Mouse (Mus musculus): ENCODE data around the gene Ryk. TPM values are rescaled to one million over a fixed set of nuclear protein-coding genes. Genes with fewer than 3 reads are reported as not detected.

Gene Ryk
- polyA plus RNA-seq, 1 experiment from 2014 or later = 7.1 TPM

DNA sequence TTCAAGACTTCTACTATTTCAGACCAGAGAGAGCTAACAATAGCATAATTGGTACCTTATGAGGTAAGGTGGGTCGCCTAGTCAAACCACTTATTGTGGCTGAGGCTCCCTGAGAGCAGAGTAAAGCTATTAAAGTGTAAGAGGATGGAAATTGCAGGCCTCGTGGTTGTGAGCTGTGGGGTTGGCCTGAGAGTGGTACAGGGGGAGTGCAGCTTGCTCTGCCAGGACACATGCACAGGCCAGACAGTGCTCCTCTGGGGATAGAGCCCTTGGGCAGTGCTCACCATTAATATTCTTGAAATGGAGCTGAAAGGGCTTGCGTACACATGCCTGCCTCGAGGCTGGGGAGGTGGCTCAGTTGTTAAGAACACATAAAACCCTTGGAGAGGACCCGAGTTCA lies 23.6 kb downstream of the Ryk start:
- no peak for DNase-seq (ENCODE audit: low spot score)

DNA sequence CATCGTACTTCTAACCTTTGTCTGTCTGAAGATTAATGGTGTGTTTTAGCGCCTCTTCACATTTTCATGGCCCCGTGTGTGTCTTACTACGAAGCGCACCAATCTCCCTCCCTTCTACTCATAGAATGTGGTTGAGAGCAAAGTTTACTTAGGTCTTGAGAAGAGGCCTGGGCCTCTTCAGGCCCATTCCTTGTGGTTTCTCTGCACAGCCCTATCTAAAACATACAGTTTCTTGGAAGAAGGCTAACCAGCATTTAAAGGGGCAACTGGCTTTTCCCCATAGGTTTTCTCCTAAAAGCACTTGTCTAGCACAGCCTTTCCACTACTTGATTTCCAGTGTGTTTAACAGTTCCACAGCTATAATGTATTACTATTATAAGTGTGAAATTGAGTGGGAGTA lies 24.7 kb downstream of the Ryk start:
- DNase-seq (ENCODE audit: low spot score) = no peak

DNA sequence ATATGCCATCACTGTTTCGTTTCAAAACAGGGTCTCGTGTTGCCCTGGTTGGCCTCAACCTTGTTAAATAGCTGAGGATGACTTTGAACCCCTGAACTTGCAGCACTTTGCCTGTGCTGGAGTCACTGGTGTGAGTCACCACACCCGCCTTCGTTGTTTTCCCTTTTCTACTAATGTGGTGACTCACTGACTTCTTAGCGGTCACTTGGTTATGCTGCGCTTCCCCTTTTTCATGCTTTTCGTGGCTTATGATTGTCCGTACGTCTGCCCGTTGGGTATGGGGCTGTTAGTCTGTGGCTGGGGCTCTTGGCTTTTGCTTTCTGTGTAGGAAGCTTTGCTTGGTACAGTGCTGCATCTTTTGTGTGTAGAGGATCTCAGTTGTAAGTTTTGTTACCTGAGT lies 25.2 kb downstream of the Ryk start:
- DNase-seq (ENCODE audit: low spot score) = no peak

DNA sequence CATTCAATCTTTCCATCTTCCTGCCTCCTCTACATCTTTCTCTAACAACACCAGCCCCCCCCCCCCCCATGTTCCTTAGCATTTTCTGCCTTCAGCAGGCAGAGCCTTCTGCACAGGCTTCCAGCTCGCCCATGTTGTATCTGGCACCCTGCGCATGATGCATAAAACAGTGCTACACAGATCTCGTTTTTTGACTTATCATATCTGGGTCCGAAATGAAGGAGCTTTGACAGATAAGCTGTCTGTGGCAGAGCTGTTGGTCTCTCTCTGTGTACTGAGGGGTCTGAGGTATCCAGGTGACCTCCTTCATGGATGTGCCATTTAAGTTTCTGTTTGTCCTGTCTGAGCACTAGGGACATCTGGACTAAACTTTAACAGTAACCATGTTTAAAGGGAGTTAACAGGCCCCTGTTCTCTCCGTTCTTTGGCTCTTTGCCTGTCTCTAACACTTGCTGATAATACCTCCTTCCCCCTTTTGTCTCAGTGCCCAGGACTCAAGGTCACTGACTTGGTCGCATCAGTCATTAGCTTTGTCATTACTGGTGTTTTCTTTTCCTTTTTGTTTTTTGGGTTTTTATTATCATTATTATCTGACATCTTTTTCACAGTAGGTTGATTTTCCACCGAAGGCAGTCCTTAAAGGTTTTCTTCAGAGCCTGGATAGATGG lies 26.2 kb downstream of the Ryk start:
- DNase-seq (ENCODE audit: low spot score) = no peak

DNA sequence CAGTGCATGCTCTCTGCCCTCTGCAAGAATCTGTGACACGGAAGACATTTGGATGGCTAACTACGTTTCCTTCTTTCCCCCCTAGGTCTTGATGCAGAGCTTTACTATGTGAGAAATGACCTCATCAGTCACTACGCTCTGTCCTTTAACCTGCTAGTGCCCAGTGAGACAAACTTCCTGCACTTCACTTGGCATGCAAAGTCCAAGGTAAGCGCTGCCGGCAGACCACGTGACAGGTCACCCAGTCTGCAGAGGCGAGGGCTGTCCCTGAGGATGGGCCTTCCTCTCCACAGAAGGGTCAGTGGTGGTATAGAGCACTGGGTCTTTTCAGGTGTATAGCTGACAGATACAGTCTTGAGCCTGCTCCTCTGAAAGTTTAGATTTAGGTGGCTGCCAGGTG lies 27.1 kb downstream of the Ryk start:
- DNase-seq (ENCODE audit: low spot score) = no peak

DNA sequence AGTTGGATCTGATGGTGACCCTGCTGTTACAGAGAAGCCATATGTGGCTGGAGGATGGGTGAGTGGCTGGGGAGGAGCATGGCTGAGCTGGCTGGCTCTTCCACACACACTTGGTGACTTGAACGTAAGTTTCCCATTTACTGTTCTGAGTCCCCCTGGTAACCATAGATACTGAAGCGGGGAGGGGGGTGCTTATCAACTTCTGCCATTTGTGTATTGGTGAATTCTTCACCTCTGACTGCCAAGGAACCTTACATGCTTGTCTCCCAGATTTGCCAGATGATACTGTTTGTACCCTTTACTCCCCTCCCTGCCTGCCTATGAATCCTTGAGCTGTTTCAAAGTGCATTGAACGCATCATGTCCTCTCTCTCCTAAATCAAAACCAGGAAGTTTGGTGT lies 27.5 kb downstream of the Ryk start:
- no peak for DNase-seq (ENCODE audit: low spot score)

DNA sequence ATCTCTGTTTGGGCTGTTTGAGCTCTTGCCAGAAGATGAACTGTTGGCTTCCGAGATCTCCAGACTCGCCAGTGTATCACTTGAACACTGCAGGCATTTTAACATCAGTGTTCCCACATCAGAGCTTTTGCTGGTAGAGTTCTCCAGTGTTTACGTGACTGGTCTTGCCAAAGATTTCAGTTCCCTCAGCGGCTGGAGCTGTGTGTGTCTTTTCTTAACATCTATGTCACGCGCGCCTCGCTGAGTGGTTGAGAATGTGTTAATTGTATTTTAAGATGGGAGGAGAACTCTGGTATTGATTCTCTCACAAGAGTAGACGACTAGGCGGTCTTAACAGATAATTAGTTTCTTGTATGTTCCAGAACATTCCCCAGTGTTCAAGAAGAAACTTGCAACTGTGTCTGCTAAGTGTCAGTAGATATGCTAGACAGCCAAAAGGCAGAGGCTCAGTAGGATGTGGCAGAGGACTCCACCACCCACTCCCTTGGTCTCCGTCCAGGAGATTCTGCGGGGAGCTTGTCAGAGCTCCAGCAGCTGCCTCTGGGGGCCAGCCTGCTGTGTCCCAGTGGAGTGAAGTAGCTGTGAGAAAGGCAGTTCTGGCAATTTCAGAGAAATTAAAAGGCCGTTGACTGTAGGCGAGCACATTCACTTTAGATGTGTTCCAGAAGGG lies 29.3 kb downstream of the Ryk start:
- no peak for DNase-seq (ENCODE audit: low spot score)

DNA sequence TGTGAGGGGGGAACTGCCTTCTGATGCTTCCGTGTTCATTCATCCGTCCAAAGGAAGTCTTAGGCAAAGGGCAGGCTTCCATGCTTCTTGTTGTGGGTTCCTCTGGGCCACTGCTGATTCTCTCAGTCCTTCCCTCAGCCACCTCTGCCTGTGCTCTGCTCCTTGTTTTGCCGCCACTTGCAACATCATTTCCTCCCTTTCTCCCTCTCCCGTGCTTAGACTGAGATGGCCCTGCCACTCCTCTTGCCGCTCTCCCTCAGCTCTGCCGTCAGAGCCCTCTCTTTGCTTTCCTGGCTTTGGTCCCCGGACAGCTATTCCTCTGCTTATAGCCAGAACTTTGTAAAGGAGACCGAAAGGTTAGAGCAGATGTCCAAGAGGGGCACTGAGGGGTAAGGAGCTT lies 30.2 kb downstream of the Ryk start:
- no peak for DNase-seq (ENCODE audit: low spot score)

DNA sequence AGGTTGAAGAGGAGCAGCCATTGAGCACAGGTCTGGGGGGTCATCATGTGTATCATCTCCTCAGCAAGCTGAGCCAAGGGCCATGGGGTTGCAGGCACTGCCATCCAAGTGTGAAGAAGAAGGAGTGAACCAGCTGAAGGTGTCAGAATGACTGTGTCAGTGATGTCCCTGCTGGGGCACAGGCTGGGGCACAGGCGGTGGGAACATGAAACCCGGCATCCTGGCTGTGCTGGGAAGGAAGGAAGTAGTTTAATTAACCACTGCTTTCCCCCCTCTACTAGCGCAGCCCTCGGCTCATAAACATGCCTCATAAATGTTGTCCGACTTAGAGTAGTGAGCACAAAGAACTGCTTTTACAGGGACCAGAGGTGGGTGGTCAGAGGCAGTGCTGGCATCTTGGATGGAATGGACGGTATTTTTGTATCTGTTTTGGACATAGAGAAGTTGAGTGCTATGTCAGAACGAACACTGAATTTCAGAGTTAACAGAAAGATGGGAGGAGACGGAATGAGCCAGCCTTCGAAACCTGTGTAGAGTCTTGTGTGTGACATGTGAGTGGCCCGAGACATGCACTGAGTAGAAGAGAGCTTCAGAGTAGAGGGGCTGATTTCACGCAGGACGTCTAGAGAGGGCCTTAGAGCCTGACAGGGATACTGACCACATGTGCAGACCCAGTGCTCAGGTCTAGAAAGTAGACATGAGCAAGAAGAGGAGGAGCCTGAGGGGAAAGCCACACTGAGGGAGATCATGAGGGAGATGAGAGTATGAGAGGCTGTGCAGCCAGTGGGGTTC lies 31.4 kb downstream of the Ryk start:
- no peak for DNase-seq (ENCODE audit: low spot score)

DNA sequence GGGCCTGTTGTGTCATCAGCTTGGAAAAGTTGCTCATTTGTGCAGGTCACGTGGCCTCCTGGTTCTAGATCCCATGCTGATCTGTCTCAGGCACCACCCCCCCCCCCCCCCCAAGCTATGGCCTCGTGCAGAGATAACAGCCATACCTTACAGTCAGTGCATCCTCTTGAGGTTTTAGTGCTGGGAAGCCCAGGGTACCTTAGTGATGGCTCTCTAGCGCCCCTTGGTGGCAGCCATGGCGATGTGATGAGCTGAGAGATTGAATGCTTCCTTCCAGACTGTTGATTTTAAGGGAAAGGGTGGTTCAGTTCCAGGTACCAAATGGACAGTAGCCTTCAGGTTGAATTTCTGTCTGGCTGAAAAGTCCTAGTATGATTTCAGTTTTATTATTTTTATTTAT lies 32.2 kb downstream of the Ryk start:
- peak; percentile 49 for DNase-seq (ENCODE audit: low spot score)

DNA sequence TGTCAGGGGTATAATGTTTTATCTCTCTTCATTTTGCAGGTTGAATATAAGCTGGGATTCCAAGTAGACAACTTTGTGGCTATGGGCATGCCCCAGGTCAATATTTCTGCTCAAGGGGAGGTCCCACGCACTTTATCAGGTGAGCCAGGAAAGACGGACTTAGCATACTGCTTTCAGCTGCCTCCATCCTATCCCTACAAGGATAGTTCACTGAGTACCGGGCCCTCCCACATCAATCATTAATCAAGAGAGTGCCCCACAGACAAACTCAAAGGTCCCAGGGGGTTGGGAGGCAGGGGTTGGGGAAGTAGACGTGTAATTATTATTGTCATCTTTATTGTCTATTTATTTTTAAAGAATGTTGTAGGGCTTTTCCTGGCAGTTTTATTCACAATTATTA lies 32.8 kb downstream of the Ryk start:
- no peak for DNase-seq (ENCODE audit: low spot score)

DNA sequence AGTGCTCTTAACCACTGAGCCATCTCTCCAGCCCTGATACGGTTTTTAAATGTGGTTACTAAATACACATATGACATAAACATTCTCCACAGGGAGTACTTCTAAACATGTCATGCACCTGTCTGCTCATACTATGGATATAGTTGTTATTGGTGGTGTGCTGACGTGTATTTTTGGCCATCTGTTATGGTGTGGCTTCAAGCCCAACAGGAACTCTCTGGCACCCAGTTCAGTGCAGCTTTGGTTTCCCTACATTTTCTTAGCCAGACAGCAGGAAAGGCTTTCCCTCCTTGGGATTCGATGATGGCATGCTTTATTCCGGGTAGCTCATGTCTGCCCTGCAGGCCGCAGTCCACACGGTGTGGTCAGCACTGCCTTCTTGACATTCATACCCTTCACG lies 33.7 kb downstream of the Ryk start:
- no peak for DNase-seq (ENCODE audit: low spot score)

DNA sequence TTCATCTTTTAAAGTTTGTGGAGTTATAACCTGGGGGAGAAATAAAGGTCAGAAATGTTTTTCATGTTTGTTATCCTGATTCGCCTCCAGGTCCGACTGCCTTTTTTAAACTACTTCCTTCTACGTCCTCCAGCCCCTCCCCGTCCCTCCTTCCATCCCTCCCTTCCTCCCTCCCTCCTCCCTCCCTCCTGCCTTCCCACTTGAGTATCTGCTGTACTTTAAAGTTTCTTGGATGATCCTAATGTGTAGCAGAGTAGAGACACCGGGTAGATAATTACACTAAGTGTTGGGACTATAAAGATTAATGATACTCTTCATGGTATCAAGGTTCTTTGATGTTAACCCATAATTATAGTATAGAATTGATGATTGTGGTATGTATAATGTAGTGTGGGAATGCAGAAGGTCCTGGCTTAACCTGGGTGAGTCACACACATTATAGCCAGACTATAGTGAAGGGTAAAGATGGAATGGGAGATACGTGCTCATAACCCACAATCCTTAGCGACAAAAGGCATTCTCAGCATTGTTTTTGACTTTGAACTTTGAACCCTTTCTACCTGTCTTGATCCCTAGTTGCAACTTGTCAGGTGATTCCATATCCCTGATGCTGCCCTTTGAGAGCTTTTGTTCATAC lies 41.5 kb downstream of the Ryk start:
- no peak for DNase-seq (ENCODE audit: low spot score)

DNA sequence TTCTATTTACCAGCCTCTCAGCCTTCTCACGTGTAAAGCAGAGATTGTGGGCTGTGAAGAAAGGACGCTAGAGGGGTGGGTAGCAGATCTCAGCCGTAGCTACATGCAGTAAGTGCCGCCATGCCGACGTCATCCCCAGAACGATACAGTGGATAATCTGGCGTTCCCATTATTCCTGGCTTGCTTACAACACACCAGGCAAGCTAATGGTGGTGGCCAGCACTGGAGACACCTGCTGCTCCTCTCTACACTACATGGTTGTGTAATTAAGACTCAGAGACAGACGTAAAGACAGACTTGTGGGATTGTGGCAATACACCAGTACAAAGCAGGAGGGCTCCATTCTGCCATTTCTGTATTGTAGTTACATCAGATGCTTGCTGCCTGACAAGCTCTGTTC lies 43.2 kb downstream of the Ryk start:
- DNase-seq (ENCODE audit: low spot score) = no peak

DNA sequence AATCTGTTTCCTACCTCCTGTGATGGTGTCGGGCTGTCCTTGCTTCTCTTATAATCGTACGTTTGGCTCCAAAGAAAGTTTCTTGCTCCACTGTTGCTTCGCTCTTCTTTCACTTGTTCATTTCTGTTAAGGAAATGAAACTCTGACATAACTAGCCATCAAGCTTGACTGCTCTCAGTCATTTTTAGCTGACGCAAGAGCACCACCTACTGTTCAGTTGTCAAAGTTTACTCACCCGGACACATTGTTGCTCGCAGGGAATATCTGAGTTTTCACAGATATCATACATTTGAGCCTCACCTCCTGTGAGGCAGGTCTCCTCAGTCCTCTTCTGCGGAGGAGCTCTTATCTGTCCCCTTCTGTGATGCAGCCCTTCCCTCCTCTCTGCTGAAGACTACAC lies 44.8 kb downstream of the Ryk start:
- DNase-seq (ENCODE audit: low spot score) = peak; percentile 60

DNA sequence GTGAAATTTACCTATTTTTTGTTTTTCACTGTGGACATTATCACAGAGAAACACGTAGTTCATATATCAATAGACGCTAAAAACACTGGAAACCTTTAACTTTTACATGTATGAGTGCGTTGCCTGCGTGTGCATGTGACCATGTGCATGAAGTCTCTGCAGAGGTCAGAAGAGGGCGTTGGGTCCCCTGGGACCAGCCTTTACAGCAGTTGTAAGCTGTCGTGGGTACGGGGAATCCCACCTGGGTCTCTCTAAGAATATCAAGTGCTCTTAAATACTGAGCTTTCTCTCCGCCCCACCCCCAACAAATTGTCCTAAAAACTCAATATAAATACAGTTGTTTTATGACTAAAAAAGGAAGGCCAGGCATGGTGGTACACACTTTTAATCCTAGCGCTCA lies 50.0 kb downstream of the Ryk start:
- no peak for DNase-seq (ENCODE audit: low spot score)

DNA sequence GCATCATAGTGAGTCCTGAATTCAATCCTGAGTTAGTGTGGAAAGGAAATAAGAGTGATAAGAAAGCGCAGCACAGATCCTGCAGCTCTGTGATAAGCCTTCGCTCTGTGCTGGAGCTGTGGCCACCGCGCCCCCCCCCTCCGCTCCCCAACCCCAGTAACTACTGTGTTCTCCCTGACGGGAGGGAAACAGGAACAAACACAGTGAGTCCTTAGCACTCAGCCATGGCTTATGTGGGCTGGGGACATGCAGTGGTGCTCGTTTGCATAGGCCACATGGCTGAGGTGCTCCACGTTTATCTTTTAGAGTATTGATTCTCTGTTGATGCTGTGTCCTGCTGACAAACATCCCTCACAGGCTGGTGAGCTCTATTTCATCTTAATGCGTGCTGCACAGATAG lies 55.4 kb downstream of the Ryk start:
- no peak for DNase-seq (ENCODE audit: low spot score)

DNA sequence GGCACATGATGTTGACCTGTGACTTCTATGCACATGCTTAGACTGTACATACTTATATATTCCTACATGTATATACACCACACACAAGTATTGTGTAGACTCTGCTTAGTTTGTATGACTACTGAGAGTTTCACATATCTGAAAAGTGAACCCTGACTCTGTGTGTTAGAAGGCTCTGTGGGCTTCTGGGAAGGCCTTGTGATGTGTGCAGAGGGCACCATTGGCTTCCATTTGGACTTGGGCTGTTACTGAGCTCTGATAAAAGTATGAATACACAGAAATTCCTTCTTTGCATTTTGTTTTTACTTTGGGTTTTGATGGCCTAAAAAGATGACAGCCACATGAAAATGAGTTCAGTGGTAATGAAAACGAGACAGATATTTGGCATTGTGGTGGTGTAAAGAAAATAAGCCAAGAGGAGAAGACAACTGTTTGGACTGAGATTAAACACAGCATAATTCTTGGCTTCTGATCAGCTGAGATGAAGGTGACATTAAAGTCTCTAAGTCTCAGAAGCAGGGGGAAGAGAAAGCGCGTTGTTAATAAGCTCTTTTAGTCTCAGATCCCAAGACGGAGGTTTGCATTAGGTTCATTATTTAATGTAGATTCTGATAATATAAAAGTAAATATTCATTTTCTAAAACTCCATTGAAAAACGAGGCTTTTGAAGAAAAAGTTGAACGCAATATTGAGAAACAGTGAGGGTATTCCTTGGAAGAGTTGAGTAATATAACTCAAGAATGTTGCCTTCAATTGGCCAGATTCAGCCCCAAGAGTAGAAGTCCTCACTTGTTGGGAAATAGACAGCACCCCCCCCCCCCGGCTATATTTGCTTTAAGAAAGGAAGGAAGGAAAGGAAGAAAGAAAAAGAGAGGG lies 58.0 kb downstream of the Ryk start:
- DNase-seq (ENCODE audit: low spot score) = no peak

DNA sequence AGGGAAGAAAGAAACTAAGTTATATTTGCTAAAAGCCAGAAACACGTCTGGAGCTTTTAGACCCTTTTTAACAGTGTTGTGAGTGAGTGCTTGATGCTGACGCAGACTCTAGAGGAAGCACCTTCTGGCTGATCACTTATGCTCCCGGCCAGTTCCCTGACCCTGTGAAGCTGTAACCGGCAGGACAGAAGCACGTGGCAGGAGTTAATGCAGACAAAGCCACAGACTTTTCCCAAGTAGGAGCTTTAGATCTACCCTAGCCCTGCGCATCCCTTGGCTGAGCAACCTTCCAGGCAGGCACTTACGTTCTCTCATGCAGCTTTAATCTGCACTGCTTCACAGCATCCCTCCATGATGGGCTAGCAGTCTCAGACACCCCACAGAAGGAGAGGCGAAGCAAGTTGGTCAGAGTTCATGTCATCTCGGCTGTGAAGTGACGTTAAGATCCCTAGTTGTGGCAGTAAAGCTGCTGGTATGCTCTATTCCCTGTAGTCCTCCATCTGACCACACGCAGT lies 58.7 kb downstream of the Ryk start:
- DNase-seq (ENCODE audit: low spot score) = no peak

DNA sequence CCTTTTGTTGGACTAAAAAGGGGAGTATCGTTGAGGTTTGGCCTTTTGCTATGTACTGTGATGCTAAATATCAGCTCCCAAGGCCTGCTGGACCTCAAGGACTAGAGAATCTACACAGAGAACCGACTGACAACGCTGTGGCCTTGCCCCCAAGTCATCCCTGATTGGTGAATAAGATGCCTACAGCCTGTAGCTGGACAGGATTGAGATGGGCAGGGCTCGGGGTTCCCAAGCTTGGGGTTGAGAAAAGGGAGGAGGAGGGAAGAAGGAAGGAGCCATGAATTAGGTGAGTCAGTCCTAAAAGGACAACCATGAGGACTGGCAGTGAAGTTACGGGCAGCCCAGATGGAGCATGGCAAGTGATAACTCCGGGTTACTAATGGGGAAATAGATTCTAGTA lies 65.2 kb downstream of the Ryk start:
- no peak for DNase-seq (ENCODE audit: low spot score)

DNA sequence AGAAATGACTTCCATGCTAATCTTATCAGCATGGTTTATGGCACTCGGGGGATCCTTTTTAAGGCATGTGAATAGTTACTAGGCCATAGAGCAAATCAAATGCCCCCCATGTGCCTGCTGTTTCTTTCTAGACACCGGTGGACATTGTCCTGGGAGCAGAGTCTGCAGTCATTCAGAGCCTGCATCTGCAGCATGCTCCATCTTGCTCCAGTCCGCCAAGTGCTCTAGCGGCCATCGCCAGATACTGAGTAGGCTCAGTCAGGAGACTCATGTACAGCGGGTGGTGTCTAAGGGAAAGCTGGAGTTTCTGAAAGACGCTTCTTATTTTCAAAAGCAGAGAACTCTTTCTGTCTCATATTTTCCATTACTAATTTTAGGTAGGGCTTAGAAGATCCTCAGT lies 67.6 kb downstream of the Ryk start:
- DNase-seq (ENCODE audit: low spot score) = no peak
